Mouse (Mus musculus): ENCODE measurements at regions not wholly inside any gene's neighbourhood (a gene's known extent, or its start where the extent isn't known, plus 50 kb on each side); places are given as distances from the start of the nearest gene placed in this dataset.

DNA sequence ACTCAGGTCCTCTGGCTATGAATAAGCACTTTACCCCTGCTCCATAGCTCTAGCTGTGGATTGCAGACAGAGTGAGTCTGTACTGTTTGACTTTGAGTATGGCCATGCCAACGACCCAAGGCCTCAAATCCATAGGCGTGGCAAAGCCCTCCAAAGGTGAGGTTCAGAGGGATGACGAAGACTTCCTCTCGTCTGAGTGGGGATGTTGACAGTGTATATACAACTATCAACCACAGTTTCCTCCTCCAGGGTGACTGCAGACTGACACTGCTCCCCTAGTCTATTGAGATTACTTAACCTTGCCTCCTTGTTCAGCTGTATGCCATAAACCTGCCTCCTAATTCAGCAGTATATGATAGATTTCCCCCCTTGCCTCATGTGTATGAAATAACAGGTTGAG is 80.7 kb upstream of the Tle4 start:
- 57% methylated on average over 4 of the region's 4 CpGs for WGBS
- Histone ChIP-seq H3K36me3 (ENCODE audit: control insufficient read depth, insufficient read depth) (no peaks in the 10 kb centered on the region), H3K4me3 (ENCODE audit: low read depth, low read length) (no peak overlapping the region), H3K27me3 (replicated peaks; ENCODE audit: control insufficient read depth, insufficient read depth, low read length) (no peaks in the 10 kb centered on the region), H3K9me3 (ENCODE audit: control insufficient read depth) (no peaks in the 10 kb centered on the region), H3K27ac (ENCODE audit: low read depth, low read length) (no peak overlapping the region), H3K4me2 (replicated peaks; ENCODE audit: low read depth) (no peak overlapping the region), H3K9ac (ENCODE audit: low read depth, low read length) (no peak overlapping the region), H3K4me1 (replicated peaks; ENCODE audit: control insufficient read depth, insufficient read depth, low read length) (no peaks in the 10 kb centered on the region)
- TF ChIP-seq CTCF (IDR thresholded peaks at IDR 0.05; ENCODE audit: low read depth), result no peak
- ATAC-seq, result no peak

DNA sequence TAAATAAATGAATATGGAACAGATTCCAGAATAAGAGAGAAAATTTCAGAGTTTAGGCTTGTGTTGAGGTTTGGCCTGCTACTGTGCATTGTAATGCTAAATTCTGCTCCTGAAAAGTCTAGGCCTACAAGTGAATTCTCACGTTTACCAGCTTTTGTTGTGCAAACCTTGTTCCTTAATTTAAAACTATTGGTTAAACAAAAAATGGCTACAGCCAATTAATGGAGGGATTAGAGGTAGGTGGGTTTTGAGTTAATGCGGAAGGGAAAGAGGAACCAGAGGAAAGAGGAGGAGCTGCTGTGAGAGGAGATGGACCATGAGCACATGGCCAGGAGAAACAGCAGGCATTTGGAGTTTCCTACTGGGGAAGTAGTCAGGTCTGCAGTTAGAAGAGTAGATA is 79.1 kb upstream of the Tle4 start:
- Histone ChIP-seq H3K4me3 (ENCODE audit: low read depth, low read length) (no peak overlapping the region), H3K27ac (ENCODE audit: low read depth, low read length) (no peak overlapping the region), H3K36me3 (ENCODE audit: control insufficient read depth, insufficient read depth) (no peaks in the 10 kb centered on the region), H3K9me3 (ENCODE audit: control insufficient read depth) (no peaks in the 10 kb centered on the region), H3K4me1 (replicated peaks; ENCODE audit: control insufficient read depth, insufficient read depth, low read length) (no peaks in the 10 kb centered on the region), H3K4me2 (replicated peaks; ENCODE audit: low read depth) (no peak overlapping the region), H3K27me3 (replicated peaks; ENCODE audit: control insufficient read depth, insufficient read depth, low read length) (no peaks in the 10 kb centered on the region), H3K9ac (ENCODE audit: low read depth, low read length) (no peak overlapping the region)
- 90% methylated on average over 2 of the region's 2 CpGs for WGBS
- no peak for ATAC-seq
- TF ChIP-seq CTCF (IDR thresholded peaks at IDR 0.05; ENCODE audit: low read depth), result no peak

DNA sequence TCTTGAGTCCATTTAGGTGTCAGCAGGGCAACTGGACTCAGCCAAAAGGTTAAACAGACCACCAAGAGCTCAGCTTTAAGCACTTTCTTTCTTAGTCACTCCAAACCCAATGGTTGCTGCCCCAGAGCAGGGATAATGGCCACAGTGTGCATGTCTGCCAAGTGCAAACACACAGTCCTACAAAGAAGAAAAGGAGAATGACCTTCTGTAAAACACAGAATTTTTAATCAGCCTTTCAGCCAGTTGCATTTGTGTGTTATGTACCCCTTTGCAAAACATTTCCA is 72.9 kb upstream of the Tle4 start:
- H3K27me3 ChIP-seq (replicated peaks; ENCODE audit: control insufficient read depth, insufficient read depth, low read length), result no peaks in the 10 kb centered on the region
- no peak overlapping the region for H3K27ac ChIP-seq (ENCODE audit: low read depth, low read length)
- no peak for ATAC-seq
- H3K4me3 ChIP-seq (ENCODE audit: low read depth, low read length), result no peak overlapping the region
- no peaks in the 10 kb centered on the region for H3K36me3 ChIP-seq (ENCODE audit: control insufficient read depth, insufficient read depth)
- TF ChIP-seq CTCF (IDR thresholded peaks at IDR 0.05; ENCODE audit: low read depth), result no peak
- no peaks in the 10 kb centered on the region for H3K9me3 ChIP-seq (ENCODE audit: control insufficient read depth)
- H3K4me2 ChIP-seq (replicated peaks; ENCODE audit: low read depth), result no peak overlapping the region
- no peaks in the 10 kb centered on the region for H3K4me1 ChIP-seq (replicated peaks; ENCODE audit: control insufficient read depth, insufficient read depth, low read length)
- H3K9ac ChIP-seq (ENCODE audit: low read depth, low read length), result no peak overlapping the region

DNA sequence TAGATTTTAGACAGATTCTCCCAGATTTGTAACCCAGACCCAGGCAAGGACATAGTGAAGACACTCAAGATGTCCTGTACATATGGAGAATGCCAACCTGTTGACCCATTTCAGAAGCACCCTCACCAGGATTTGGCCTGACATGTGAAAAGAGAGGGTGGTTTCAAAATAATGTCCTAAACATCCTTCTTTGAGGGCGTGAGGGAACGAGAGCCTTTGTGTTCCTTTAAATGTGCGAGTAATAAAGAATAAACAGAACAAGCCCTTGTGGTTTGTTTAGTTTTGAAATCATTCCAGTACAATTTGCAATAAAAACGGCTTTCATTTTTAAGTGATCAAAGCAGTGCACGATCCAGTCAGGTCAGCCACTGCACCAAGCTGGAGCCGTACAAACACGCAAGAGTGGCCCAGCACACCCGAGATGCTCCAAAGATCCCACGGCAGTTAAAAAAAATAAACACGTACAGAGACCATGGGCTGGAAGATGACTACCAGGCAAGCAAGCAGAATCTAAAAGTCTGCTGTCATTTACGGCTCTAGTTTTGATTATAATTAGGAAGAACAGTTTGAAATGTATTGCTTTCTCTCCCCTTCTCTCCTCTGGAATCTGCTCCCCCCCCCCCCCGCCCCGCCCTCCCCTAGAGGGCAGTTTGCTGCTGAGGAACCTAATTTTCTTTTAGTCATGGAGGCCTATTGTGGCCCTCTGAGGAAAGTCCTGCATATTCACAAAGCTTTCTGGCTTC is 72.4 kb upstream of the Tle4 start:
- no peaks in the 10 kb centered on the region for H3K36me3 ChIP-seq (ENCODE audit: control insufficient read depth, insufficient read depth)
- no peaks in the 10 kb centered on the region for H3K9me3 ChIP-seq (ENCODE audit: control insufficient read depth)
- ATAC-seq, result no peak
- H3K27me3 ChIP-seq (replicated peaks; ENCODE audit: control insufficient read depth, insufficient read depth, low read length), result no peaks in the 10 kb centered on the region
- H3K4me3 ChIP-seq (ENCODE audit: low read depth, low read length), result no peak overlapping the region
- H3K4me1 ChIP-seq (replicated peaks; ENCODE audit: control insufficient read depth, insufficient read depth, low read length), result no peaks in the 10 kb centered on the region
- no peak overlapping the region for H3K27ac ChIP-seq (ENCODE audit: low read depth, low read length)
- no peak overlapping the region for H3K9ac ChIP-seq (ENCODE audit: low read depth, low read length)
- H3K4me2 ChIP-seq (replicated peaks; ENCODE audit: low read depth), result no peak overlapping the region
- 38% methylated on average over 11 of the region's 13 CpGs for WGBS
- TF ChIP-seq CTCF (IDR thresholded peaks at IDR 0.05; ENCODE audit: low read depth), result no peak

DNA sequence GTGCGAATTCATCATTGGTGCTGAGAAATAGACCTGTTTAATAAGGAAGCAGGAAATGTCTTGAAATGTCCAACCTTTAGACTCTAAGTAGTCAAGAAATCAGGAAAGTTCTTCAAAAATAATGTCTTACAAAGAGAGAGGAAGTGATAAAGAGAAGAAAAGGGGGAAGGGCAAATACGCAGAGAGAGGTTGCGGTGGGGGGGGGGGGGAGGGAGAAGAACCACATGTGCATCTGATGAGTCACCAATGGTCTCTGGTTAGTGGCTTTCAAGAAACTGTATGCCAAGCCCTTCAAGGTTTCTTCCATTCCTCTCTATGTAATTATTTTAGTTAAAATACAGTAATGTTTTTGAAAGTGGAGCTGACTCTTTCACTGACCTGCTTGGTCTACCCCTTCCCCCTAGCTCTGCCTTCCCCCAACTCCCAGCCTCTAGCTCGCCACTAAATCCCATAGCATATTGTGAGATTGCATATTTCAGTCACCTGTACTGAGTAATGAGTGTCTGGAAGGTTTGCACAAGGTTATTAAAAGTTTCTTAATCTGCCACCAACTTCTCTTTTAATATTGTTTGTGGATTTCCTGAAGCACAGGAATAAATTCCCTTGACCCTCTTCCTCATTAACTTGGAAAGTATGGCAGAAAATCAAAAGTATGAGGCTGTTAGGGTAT is 70.8 kb upstream of the Tle4 start:
- H3K4me3 ChIP-seq (ENCODE audit: low read depth, low read length), result no peak overlapping the region
- 0 out of 2 replicates have a peak, but pooled peaks have one; percentile 46 for ATAC-seq
- H3K9me3 ChIP-seq (ENCODE audit: control insufficient read depth), result no peaks in the 10 kb centered on the region
- H3K36me3 ChIP-seq (ENCODE audit: control insufficient read depth, insufficient read depth), result no peaks in the 10 kb centered on the region
- H3K4me2 ChIP-seq (replicated peaks; ENCODE audit: low read depth), result no peak overlapping the region
- no peaks in the 10 kb centered on the region for H3K4me1 ChIP-seq (replicated peaks; ENCODE audit: control insufficient read depth, insufficient read depth, low read length)
- no peaks in the 10 kb centered on the region for H3K27me3 ChIP-seq (replicated peaks; ENCODE audit: control insufficient read depth, insufficient read depth, low read length)
- 57% methylated on average over 4 of the region's 4 CpGs for WGBS
- H3K27ac ChIP-seq (ENCODE audit: low read depth, low read length), result no peak overlapping the region
- TF ChIP-seq CTCF (IDR thresholded peaks at IDR 0.05; ENCODE audit: low read depth), result no peak
- H3K9ac ChIP-seq (ENCODE audit: low read depth, low read length), result no peak overlapping the region

DNA sequence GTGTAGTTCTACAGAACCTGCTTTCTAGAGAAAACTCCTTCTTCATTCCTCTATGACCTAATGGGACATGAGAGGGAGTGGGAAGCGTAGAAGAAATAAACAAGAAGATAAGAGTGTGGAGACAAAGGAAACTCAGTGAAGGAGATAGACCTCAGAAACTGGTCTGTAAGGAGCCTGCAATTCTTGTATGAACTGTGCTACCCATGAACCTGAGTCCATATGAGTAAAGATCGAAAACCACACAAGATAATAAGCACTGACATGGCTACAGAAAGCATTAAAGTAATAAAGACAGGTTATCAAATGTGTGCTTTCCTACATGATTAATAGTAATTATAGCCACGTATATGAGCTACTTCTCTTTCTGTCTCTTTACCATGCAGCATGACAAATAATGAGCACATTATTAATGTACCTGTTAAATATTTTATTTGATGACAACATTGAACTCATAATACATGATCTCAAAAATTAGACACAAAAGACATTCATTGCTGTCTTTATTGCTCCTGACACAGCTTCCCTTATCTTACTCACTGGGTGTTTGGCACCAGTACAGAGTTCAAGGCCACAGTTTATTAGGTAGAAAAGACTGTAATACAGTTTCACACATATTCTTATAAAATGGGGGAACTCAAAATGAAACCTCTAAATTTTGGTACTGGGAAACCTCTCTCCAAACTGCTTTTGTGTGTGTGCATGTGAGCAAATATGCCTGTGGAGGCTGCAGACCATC is 67.0 kb upstream of the Tle4 start:
- H3K27me3 ChIP-seq (replicated peaks; ENCODE audit: control insufficient read depth, insufficient read depth, low read length), result no peaks in the 10 kb centered on the region
- H3K4me3 ChIP-seq (ENCODE audit: low read depth, low read length), result no peak overlapping the region
- TF ChIP-seq CTCF (IDR thresholded peaks at IDR 0.05; ENCODE audit: low read depth), result no peak
- no peaks in the 10 kb centered on the region for H3K9me3 ChIP-seq (ENCODE audit: control insufficient read depth)
- peak; percentile 89 for ATAC-seq
- no peak overlapping the region for H3K9ac ChIP-seq (ENCODE audit: low read depth, low read length)
- H3K4me1 ChIP-seq (replicated peaks; ENCODE audit: control insufficient read depth, insufficient read depth, low read length), result no peaks in the 10 kb centered on the region
- WGBS, result 42% methylated on average over 3 of the region's 3 CpGs
- no peak overlapping the region for H3K4me2 ChIP-seq (replicated peaks; ENCODE audit: low read depth)
- H3K36me3 ChIP-seq (ENCODE audit: control insufficient read depth, insufficient read depth), result no peaks in the 10 kb centered on the region
- peak overlapping the region; percentile 47 for H3K27ac ChIP-seq (ENCODE audit: low read depth, low read length)
